Mouse (Mus musculus) lung, postnatal 0 days (tissue): ENCODE measurements at regions not wholly inside any gene's neighbourhood (a gene's known extent, or its start where the extent isn't known, plus 50 kb on each side); places are given as distances from the start of the nearest gene placed in this dataset.

ENCODE experiments used
- ATAC-seq: fragments of 200-750 bp; cut with Nextera tagmentation; 2 replicates; pipeline ENCODE4 v1.8.0; 2017; ENCODE audit warnings: moderate library complexity
- DNase-seq: peaks from one replicate; pipeline ENCODE4 v3.0.0-alpha.2; 2016; ENCODE audit warnings: low spot score
- H3K27ac ChIP-seq: fragments of 300-500 bp; sonication (generic); 2 replicates; pipeline ENCODE4 v1.5.1; 2014; ENCODE audit warnings: antibody characterized with exemption, mild to moderate bottlenecking, low read length, mixed read lengths
- H3K27me3 ChIP-seq: fragments of 300-500 bp; sonication (generic); replicated peaks from 2 replicates; pipeline ENCODE4 v1.6.1; 2014; ENCODE audit warnings: low read length, mixed read lengths; ENCODE audit not compliant: insufficient read depth
- H3K36me3 ChIP-seq: fragments of 300-500 bp; sonication (generic); 2 replicates; pipeline ENCODE4 v1.6.1; 2014; ENCODE audit warnings: low read length, mixed read lengths; ENCODE audit not compliant: insufficient read depth
- H3K4me1 ChIP-seq: fragments of 300-500 bp; sonication (generic); 2 replicates; pipeline ENCODE4 v1.6.1; 2014; ENCODE audit warnings: antibody characterized with exemption, low read depth, low read length, mixed read lengths; ENCODE audit not compliant: insufficient read depth
- H3K4me2 ChIP-seq: fragments of 300-500 bp; sonication (generic); replicated peaks from 2 replicates; pipeline ENCODE4 v1.6.1; 2014; ENCODE audit warnings: low read depth, mild to moderate bottlenecking, low read length, moderate library complexity, mixed read lengths
- H3K4me3 ChIP-seq: fragments of 300-500 bp; sonication (generic); 2 replicates; pipeline ENCODE4 v1.5.1; 2014; ENCODE audit warnings: low read depth, low read length
- H3K9ac ChIP-seq: fragments of 300-500 bp; sonication (generic); replicated peaks from 2 replicates; pipeline ENCODE4 v1.6.1; 2014; ENCODE audit warnings: low read depth, mild to moderate bottlenecking
- H3K9me3 ChIP-seq: fragments of 300-500 bp; sonication (generic); 2 replicates; pipeline ENCODE4 v1.6.1; 2016; ENCODE audit warnings: low read length, mixed read lengths
- CTCF ChIP-seq: IDR thresholded peaks from 2 replicates; pipeline ENCODE4 v1.5.1; 2016; ENCODE audit warnings: antibody characterized with exemption, mild to moderate bottlenecking
- EP300 ChIP-seq: IDR thresholded peaks from 2 replicates; pipeline ENCODE4 v1.6.1; 2016; ENCODE audit warnings: antibody characterized with exemption, mild to moderate bottlenecking, control low read depth
- WGBS: fragments of 180-500 bp; shearing (Covaris S2); extraction: QIAGEN DNeasy Blood & Tissue Kit; methylation state at CpG from one replicate; pipeline ENCODE4 v1.1.7; 2014; 5-methylcytosine and 5-hydroxymethylcytosine counted together

- no peak for TF ChIP-seq EP300
- peak; percentile 77 for TF ChIP-seq CTCF
- no peaks in the 10 kb centered on the region for H3K4me1 ChIP-seq
- H3K27me3 ChIP-seq: no peaks in the 10 kb centered on the region
- H3K4me2 ChIP-seq: no peak overlapping the region
- no peak overlapping the region for H3K4me3 ChIP-seq
- no peak overlapping the region for H3K9ac ChIP-seq
- WGBS: 45% methylated on average over 16 of the region's 16 CpGs
- no peak overlapping the region for H3K27ac ChIP-seq
- DNase-seq: peak; percentile 77
- H3K36me3 ChIP-seq: no peaks in the 10 kb centered on the region
- peak; percentile 33; the same call in 1 of the 2 replicates for ATAC-seq
- H3K9me3 ChIP-seq: no peaks in the 10 kb centered on the region
These were observed 288.5 kb upstream of the Jmjd1c start for GRCm38 (mm10) chr10:66807261-66807968.

GRCm38 (mm10) chr10:66812515-66813260, 283.2 kb upstream of the Jmjd1c start:
- Histone ChIP-seq H3K9ac (no peak overlapping the region), H3K27me3 (no peaks in the 10 kb centered on the region), H3K4me3 (no peak overlapping the region), H3K27ac (no peak overlapping the region), H3K9me3 (no peaks in the 10 kb centered on the region), H3K4me2 (no peak overlapping the region), H3K4me1 (0 out of 2 replicates have a peak, but pooled peaks cover 2% of the 10 kb centered on the region), H3K36me3 (no peaks in the 10 kb centered on the region)
- ATAC-seq (no peak), DNase-seq (no peak)
- WGBS: 79% methylated on average over 11 of the region's 11 CpGs
- TF ChIP-seq CTCF: no peak
- TF ChIP-seq EP300: no peak

- Histone ChIP-seq H3K9ac (no peak overlapping the region), H3K4me1 (0 out of 2 replicates have a peak, but pooled peaks cover 2% of the 10 kb centered on the region), H3K9me3 (no peaks in the 10 kb centered on the region), H3K4me2 (peak overlapping the region; percentile 32), H3K27ac (no peak overlapping the region), H3K27me3 (no peaks in the 10 kb centered on the region), H3K36me3 (no peaks in the 10 kb centered on the region), H3K4me3 (no peak overlapping the region)
- peak; percentile 31 for ATAC-seq
- peak; percentile 31 for DNase-seq
- TF ChIP-seq EP300 (no peak; the same call in 1 of the 2 replicates), CTCF (peak; percentile 52)
- WGBS: 10% methylated on average over 15 of the region's 15 CpGs
These were observed 281.9 kb upstream of the Jmjd1c start for GRCm38 (mm10) chr10:66813850-66814564.

GRCm38 (mm10) chr10:66814565-66815201, 281.2 kb upstream of the Jmjd1c start:
- peak; percentile 96 for DNase-seq
- Histone ChIP-seq H3K9ac (no peak overlapping the region), H3K4me1 (0 out of 2 replicates have a peak, but pooled peaks cover 2% of the 10 kb centered on the region), H3K27me3 (no peaks in the 10 kb centered on the region), H3K4me2 (peak overlapping the region; percentile 32), H3K9me3 (no peaks in the 10 kb centered on the region), H3K27ac (no peak overlapping the region), H3K4me3 (no peak overlapping the region), H3K36me3 (no peaks in the 10 kb centered on the region)
- 9% methylated on average over 16 of the region's 16 CpGs for WGBS
- ATAC-seq: peak; percentile 85
- peak; percentile 85 for TF ChIP-seq CTCF
- peak; percentile 63; the same call in 1 of the 2 replicates for TF ChIP-seq EP300

GRCm38 (mm10) chr10:66815951-66816350, 280.0 kb upstream of the Jmjd1c start:
- WGBS: 73% methylated on average over 4 of the region's 4 CpGs
- H3K9ac ChIP-seq: no peak overlapping the region
- H3K4me2 ChIP-seq: no peak overlapping the region
- H3K27ac ChIP-seq: no peak overlapping the region
- H3K4me1 ChIP-seq: 0 out of 2 replicates have a peak, but pooled peaks cover 2% of the 10 kb centered on the region
- H3K4me3 ChIP-seq: no peak overlapping the region
- no peaks in the 10 kb centered on the region for H3K36me3 ChIP-seq
- TF ChIP-seq EP300 (no peak), CTCF (no peak)
- no peak for ATAC-seq
- no peak for DNase-seq
- no peaks in the 10 kb centered on the region for H3K9me3 ChIP-seq
- H3K27me3 ChIP-seq: no peaks in the 10 kb centered on the region
